Mouse (Mus musculus) mouse trophoblast stem cell (cell line): ENCODE data around the gene Arsg.

ENCODE experiments used
- in situ Hi-C, 2 experiments: fragments of 300-500 bp; cut with MseI, MboI; formaldehyde crosslinking; loops; 2 replicates in 1 of 2; 3 replicates in 1 of 2; pipeline ENCODE4 v1.15.1; 2025

Gene Arsg

DNA sequence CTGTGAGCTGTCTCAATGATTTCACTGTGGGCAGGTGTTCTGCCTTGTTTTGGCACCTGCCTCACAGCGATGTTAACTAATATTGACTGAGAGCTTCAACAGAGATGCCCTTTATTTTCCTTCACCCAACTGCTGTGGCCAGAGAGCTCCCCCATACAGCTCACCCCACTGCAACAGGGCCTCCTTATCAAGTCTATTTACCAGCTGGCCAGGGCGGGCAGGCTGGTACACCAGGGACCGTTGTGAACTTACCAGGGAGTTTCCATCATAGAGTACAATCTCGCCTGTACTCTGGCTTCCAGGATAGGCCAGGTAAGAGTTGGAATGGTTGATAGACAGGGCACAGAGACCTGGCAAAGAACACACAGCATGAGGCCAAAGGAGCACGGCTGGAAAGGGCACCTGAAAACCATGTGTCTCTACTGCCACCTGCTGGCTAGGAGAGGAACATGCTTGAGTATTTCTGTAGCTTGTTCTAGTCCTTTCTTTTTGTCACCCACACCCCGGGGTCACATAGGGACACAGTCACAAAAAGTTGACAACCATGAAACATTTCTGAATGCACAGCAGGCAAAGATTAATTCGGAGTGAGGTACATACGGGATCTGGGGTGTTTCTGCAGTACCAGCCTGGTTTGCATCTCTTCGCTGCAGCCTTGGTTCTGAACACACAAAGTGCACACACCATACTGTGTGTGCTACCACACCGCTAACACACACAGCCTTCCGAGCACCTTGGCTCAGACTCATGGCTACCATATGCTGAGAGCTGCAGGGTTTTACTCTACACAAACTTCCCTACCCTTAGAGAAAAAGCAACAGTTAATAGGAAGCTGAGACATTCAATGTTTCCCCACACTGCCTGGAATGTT lies 111.9 kb downstream of the Arsg start:
- in situ Hi-C loops, result loop anchor here (5.0 to 25.0 kb wide), 4 partner anchors 138 to 343 kb away; no protein-coding TSS in a partner anchor

- in situ Hi-C loops, result loop anchor here (5.0 to 25.0 kb wide), 2 partner anchors 274 to 344 kb away; no protein-coding TSS in a partner anchor
Observed at GRCm38 (mm10) chr11:109586424-109586823, 113.2 kb downstream of the Arsg start.

GRCm38 (mm10) chr11:109587019-109587418 lies 113.8 kb downstream of the Arsg start:
- in situ Hi-C loops, result loop anchor here (5.0 to 25.0 kb wide), 2 partner anchors 275 to 345 kb away; no protein-coding TSS in a partner anchor

DNA sequence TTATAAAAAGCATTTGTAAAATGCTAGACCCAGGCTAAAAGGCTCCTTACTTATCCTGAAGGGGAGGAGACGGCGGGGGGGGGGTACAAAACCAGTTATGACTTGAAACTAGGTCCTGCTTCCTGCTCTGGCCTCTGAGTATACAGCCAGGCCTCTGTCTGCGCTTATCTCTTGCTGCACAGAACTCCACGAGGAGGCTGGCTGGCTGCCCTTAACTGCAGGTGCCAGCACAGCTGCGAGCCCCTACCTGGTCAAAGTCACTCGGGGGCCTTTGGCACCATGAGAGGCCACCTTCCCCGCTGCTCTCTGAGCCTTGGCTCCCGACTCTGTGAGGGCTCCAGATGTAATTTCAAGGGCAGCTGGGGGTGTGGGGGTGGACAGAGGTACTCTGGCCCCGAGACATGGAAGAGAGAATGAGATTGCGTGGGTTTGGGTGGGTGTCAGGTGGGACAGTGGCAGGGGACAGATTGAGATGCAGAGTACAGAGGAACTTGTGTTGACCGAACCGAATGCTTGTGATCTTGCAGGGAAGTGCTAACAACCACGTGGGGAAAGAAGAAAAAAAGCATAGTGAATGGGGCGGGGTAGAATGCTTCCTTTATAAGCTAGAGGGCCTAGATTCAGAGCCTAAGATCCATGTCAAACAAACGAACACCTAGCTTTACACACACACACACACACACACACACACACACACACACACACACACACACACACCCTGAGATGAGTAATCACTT lies 114.6 kb downstream of the Arsg start:
- in situ Hi-C loops, result loop anchor here (5.0 to 25.0 kb wide), 2 partner anchors 276 to 346 kb away; no protein-coding TSS in a partner anchor

DNA sequence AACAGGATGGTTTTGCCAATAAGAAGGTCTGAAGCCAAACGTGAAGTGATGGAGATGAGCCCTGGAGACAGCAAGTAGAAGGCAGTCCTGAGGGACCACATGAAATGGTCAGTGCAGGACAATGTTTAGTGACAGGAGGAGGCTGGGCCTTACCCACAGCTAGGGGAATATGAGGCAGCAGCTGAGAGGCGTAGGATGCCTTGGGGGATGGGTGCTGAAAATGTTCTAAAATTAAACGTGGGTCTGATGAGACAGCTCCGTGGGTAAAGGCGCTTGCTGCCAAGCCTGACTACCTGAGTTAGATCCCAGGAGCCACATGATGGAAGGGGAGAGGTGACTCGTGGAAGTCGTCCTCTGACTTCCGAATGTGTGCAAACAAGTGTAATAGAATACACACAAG lies 116.8 kb downstream of the Arsg start:
- in situ Hi-C loops, result loop anchor here (25.0 kb wide), 1 partner anchor 278 kb away; no protein-coding TSS in a partner anchor

DNA sequence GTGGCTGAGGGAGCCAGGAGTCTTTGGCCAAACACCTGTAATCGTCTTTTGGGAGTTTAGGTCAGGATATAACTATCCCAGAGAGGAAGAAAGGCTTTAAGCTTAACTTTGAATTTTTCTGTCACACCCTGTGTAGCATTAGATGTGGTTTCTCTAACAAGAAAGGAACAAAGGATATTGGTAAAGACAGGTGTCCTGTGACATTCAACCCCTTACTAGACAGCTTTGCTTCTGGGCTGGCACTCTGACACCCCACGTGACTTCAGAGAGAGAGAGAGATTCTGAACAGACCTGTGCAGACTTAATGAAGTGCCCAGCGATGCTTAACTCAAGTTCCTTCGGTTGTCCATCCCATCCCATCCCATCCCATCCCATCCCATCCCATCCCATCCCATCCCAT lies 118.3 kb downstream of the Arsg start:
- in situ Hi-C loops, result loop anchor here (25.0 kb wide), 1 partner anchor 279 kb away; no protein-coding TSS in a partner anchor

- in situ Hi-C loops, result loop anchor here (25.0 kb wide), 1 partner anchor 281 kb away; no protein-coding TSS in a partner anchor
Observed at GRCm38 (mm10) chr11:109593200-109593981, 120.2 kb downstream of the Arsg start.

DNA sequence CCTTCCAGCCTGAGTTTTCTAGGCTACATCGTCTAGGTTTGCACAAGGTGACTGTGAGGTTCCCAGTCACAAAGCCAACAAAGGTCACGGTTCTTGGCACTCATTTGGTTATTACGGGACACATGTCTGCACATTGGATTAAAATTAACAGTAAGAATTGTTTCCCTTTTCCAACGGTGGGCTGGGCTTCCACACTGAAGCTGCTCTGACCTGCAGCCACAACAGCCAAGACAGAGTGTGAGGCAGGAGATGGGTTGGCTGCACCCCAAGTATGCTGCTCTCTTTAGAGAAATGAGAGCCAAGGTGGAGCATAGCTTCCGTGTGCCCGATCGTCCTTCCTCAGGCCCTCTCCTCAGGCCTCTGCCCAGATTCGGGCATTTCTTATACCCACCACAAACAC lies 121.6 kb downstream of the Arsg start:
- in situ Hi-C loops, result loop anchor here (25.0 kb wide), 1 partner anchor 282 kb away; no protein-coding TSS in a partner anchor

GRCm38 (mm10) chr11:109598778-109599570 lies 125.8 kb downstream of the Arsg start:
- in situ Hi-C loops, result loop anchor here (25.0 kb wide), 1 partner anchor 287 kb away; no protein-coding TSS in a partner anchor

DNA sequence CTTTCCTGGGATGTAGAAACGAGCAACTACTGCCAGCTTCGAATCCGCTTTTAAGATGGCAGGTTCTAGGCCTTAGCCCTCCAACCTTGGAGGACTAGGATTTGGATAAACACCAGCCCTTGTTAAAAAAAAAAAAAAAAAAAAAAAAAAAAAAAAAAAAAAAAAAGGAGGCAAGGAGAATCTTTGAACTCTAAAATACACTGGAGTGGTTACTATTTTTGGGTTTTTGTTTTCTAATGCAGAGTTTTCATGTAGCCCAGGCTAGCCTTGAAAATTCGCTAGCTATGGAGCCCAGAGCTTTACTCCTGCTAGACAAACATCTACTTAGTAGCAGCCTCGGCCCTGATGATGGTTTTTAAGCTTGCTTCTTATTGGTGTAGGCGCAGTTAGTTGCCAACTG lies 134.4 kb downstream of the Arsg start:
- in situ Hi-C loops, result no loop called here

GRCm38 (mm10) chr11:109608976-109609625 lies 135.9 kb downstream of the Arsg start:
- in situ Hi-C loops, result no loop called here

GRCm38 (mm10) chr11:109610046-109610794 lies 137.0 kb downstream of the Arsg start:
- in situ Hi-C loops, result no loop called here

DNA sequence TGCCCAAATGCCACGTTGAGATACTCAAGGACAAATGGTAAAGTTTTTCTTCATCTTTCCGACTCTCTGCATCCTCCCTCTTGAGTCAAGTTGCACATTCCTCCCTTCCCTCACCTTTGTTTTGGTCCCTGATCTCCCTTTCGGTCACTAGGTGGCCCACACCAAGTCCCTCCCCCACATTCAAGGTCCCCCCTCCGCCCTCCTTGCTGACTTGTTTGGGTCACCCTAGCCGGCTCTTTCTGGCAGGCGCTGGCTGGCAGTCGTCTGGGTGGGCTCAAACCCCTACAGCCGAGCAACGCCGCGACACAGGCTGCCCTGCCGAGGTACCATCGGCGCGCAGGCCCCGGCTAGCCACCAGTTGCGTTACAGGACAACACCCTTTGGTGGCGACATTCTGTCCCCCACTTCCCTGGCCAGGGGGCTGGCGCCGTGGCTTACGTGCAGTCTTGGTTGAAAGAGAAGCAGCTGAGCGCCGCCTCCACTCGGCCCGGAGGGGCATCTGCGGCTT lies 137.7 kb downstream of the Arsg start:
- in situ Hi-C loops, result no loop called here

DNA sequence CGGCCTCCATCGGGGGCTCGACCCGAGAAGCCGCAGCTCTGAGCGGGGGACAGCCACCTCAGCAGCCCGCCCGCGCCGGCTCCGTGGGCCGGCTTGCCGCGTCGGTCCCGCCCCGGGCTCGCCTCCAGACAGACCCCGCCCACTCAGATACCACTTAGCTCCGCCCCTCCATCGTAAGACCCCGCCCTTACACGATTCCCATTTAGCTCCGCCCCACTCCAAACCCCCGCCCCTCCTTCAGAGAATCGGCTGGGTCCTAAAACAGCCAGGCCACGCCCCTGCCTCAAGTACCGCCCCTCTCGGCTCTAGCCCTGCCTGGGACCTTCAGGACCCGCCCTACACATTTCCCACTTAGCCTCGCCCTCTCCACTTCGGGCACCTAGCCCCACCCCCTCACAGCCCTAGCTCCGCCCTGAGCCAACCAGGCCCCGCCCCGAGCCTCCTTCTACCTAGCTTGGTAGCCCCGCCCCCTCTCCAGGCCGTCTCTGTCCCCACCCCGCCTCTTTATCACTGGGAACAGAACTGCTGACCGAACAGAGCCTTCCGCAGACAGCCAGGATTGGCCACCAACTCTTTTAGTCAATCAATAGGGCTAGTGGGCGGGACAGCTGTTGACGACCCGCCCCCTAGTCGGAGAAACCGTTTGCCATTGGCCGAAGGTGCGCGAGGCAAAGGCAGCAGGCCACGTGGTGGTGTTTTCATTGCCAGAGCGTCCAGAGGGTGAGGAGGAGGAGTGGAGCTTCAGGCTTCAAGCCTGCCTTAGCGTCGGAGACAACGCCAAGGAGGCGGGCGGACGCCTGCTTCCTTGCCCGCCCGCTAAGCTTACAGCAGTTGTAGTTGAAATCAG lies 138.4 kb downstream of the Arsg start, which contains the start of gene Wipi1:
Gene Wipi1, minus strand, starts transcription at position 665 of the 847 bp plus-strand sequence.
- in situ Hi-C loops, result no loop called here

DNA sequence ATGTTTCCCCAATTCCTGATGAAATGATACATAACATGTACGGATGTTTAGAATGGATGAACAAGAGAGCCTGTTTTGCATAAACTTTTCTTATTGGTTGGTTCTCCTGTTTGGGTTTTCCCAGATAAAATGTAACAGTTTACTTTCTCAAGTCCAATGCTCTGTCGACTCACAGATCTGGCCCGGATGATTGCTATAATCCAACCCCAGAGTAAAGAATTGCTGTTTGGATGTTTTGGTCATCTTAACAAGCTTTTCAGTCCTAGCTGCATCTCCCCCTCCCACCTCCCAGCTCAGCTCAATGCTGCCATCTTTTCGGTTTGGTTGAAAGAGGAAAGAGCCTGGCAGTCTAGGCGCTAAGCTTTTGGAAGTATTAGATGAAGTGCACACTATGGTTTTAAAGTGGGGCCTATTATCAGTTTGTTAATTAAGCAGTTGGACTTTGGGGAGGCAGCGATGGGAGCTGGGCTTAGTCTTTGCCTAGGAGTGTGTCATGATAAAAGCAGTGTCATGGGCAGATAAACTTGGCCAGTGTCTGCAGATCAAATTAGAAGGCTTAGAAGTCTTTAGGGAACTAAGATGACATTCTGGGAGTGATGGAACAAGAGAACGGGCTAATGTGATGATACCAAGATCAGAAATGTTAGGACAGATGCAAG lies 139.8 kb downstream of the Arsg start:
- in situ Hi-C loops, result no loop called here

- in situ Hi-C loops, result no loop called here
Observed at GRCm38 (mm10) chr11:109615286-109615685, 142.1 kb downstream of the Arsg start.

DNA sequence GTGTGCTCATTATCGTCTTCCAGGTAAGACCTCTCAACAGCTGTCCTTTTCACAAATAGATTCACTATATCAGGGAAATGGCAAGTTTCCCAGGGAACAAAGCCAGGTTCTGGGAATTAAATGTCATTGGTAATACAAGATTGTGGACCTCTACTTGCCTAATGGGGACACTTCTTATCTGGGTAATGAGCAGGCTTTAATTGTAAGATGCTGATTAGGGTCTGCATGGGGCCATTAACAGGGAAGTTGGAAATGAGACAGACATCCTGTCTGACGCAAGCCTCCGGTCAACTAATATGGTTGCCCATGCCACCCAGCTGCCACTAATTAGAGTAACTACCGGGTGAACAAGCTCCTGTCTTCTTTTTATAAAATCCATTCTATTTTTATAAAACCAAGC lies 143.2 kb downstream of the Arsg start:
- in situ Hi-C loops, result no loop called here
